Mouse (Mus musculus): Measurements from ENCODE around the gene Mia2.
A peak's percentile ranks its signal among the peaks of the same experiment; 100 is the strongest.
"Not testable (repeated sequence)": the region's sequence is repeated elsewhere in the genome, so short reads cannot be mapped to it uniquely, and the experiment has no call there.

Mia2 gene

GRCm38 (mm10) chr12:59095104-59096025 lies at the start of gene Mia2:
Mia2 (plus strand) TSS chr12:59095799.
- no peak for DNase-seq

GRCm38 (mm10) chr12:59052470-59052869 lies 43.1 kb upstream of the Mia2 start:
- DNase-seq = no peak

- DNase-seq = no peak
Measured at GRCm38 (mm10) chr12:59053166-59053565, 42.4 kb upstream of the Mia2 start.

GRCm38 (mm10) chr12:59053976-59054375 lies 41.6 kb upstream of the Mia2 start:
- DNase-seq = no peak

GRCm38 (mm10) chr12:59055196-59055850 lies 40.3 kb upstream of the Mia2 start:
- no peak for DNase-seq

DNA sequence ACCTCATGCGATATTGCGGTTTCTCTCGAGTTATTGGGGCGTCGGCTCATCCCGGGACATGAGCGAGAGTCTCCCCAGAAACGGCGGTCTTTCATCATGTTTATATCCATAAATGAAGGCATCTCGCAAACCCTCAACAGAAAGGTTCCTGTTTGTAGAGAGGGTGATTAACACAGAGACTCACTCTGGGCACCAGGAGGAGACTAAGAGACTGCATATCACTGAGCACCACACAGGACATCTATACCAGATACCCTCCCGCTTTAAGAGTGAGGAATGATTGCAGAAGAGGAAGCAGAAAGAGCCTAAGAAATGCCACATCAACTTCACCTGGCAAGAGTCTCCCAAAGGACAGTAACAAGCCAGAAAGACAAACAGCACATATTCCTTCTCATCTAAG lies 39.4 kb upstream of the Mia2 start:
- no peak for DNase-seq

- DNase-seq = not testable (repeated sequence)
Measured at GRCm38 (mm10) chr12:59058242-59058641, 37.4 kb upstream of the Mia2 start.

DNA sequence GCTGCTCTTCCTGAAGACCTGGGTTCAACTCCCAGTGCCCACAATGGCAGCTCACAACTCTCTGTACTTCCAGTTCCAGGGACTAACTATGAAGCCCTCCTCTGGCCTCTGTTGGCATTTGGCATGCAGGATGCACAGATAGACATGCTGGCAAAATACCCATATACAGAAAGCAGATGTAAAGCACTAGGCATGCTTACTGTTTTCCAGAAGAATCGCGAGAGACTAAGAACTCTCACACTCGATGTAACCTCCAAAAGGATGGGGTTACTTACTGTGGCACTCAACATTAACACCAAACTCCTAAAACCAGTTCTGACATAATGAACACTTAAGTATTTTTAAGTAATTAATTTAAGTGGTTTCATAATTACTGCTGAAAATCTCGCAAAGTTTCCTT lies 35.3 kb upstream of the Mia2 start:
- no peak for DNase-seq

- peak; percentile 77 to 80 for DNase-seq
Measured at GRCm38 (mm10) chr12:59060993-59061595, 34.5 kb upstream of the Mia2 start, which contains the start of gene Trappc6b. Trappc6b (minus strand) TSS chr12:59061472.

GRCm38 (mm10) chr12:59064837-59065236 lies 30.8 kb upstream of the Mia2 start:
- DNase-seq = no peak

DNA sequence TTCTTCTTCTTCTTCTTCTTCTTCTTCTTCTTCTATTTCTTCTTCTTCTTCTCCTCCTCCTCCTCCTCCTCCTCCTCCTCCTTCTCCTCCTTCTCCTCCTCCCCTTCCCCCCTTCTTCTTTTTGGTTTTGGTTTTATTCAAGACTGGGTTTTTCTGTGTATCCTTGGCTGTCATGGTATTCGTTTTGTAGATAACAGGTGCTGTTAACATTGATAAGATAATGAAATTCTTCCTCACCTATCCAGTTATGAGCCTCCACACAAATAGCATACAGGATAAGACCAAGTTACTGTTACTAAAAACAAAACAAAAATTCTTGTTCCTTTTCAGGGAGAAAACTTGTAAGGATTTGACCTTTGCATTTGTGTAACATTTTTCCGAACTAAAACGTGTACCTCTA lies 29.8 kb upstream of the Mia2 start:
- DNase-seq = no peak

- DNase-seq = peak; percentile 96 to 99
Measured at GRCm38 (mm10) chr12:59066448-59067077, 29.0 kb upstream of the Mia2 start, which contains the start of gene Pnn. Pnn (plus strand) TSS chr12:59066884.

GRCm38 (mm10) chr12:59067095-59067494 lies 28.5 kb upstream of the Mia2 start:
- no peak for DNase-seq

DNA sequence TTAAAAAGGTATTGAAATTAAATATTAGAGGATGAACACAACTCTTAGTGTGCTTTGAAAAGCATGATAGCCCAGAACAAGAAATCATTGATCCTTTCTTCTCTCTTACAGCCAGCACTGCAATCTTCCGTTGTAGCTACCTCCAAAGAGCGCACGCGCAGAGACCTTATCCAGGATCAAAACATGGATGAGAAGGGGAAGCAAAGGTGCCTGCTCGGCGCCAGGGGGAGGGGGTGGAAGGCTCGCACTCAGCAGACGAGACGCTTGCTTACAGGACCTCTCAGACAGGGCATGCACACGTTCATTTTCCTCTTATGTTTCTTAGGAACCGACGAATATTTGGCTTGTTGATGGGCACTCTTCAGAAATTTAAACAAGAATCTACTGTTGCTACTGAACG lies 26.8 kb upstream of the Mia2 start:
- no peak for DNase-seq

GRCm38 (mm10) chr12:59072286-59072685 lies 23.3 kb upstream of the Mia2 start:
- no peak for DNase-seq

- no peak for DNase-seq
Measured at GRCm38 (mm10) chr12:59074052-59074451, 21.5 kb upstream of the Mia2 start.

DNA sequence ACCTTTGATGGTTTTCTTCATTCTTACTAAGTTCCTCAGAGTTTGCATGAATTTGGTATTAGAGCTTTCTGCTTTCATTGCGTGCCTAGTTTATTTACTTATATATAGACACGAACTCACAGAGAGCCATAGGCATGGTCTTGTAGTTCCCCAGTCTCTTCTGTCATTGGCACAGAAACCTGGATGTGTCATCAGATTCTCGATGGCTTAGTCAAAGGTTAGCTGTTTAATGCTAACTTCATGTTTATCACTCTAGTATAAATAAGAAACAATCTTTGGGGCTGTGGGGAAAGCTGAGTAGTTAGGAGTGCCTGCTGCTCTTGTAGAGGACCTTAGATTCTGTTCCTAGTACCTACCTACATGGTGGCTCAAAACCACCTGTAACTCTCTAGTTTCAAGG lies 18.6 kb upstream of the Mia2 start:
- DNase-seq = no peak

GRCm38 (mm10) chr12:59077883-59078282 lies 17.7 kb upstream of the Mia2 start:
- no peak for DNase-seq

DNA sequence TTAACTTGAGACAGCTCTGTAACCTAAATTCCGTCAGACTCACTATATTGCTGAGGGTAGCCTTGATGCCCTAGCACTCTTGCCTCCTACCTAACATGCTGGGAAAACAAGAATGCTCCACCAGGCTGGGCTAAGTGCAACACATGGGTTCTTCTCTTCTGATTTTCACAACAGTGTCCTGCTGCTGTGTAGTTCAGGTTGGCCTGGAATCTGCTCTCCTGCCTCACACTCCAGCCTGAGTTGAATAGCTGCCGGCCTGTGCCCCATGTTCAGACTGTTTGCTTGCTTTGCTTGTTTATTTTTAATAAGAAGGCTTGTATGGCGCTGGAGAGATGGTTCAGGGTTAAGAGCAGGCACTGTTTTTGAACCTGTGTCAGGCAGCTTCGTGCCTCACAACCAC lies 15.1 kb upstream of the Mia2 start:
- no peak for DNase-seq

GRCm38 (mm10) chr12:59084446-59084845 lies 11.2 kb upstream of the Mia2 start:
- no peak for DNase-seq

- DNase-seq = no peak
Measured at GRCm38 (mm10) chr12:59086171-59086570, 9.4 kb upstream of the Mia2 start.

DNA sequence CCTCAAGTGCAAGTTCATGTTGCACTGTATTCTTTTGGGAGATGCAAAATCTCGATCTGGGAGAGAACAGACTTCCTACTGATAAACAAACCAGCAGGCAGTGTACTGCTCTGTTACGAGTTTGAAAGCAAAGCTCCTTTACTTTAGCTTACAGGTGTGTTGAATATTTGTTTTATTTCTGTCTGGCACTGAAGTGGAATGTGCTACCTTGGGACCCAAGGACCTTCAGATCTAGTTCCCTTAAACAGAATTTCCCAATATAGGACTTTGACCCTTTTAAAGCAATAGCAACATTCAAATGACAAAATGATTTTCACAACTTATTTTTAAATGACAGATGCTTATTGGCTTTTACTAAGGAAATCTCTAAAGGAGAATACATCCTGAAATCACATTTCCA lies 2.1 kb upstream of the Mia2 start:
- no peak for DNase-seq

DNA sequence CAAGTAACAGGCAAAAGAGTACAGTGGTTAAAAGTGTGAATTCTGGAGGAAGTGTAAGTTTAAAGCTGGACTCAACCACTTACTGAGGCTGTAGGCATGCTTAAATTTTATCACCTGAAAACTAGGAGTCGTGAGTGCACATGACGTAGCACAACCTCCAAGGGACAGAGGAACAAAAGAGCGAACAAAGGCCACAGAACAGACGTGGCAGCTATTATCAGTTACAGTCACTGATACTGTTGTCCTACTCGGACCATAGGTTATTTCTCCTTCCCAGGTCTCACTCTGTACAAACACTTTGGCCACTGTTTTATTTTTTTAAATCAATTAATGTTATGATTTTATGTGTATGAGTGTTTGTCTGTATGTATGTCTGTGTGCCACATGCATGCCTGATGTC lies 9.2 kb downstream of the Mia2 start:
- no peak for DNase-seq
